Mouse (Mus musculus) urinary bladder, adult 2 months (tissue): ENCODE data around the gene Rcbtb2. TPM values are rescaled to one million over a fixed set of nuclear protein-coding genes. Genes with fewer than 3 reads are reported as not detected.
A peak's percentile ranks its signal among the peaks of the same experiment; 100 is the strongest.

Experiments
- DNase-seq: peaks from one replicate; pipeline ENCODE4 v3.0.0; 2022; ENCODE audit warnings: low spot score
- polyA plus RNA-seq: library from polyadenylated mRNA; depleted of rRNA; stranded (reverse); fragments of >200 nt; gene quantifications from 2 replicates; pipeline ENCODE4 v1.2.3, GENCODE M21; 2012

Rcbtb2 gene
- polyA plus RNA-seq, 1 experiment, result 47.1 TPM

GRCm38 (mm10) chr14:73209262-73209661, 86.4 kb downstream of the Rcbtb2 start:
- no peak for DNase-seq

GRCm38 (mm10) chr14:73210196-73210595, 87.4 kb downstream of the Rcbtb2 start:
- no peak for DNase-seq

- no peak for DNase-seq
These were observed 88.6 kb downstream of the Rcbtb2 start for GRCm38 (mm10) chr14:73211477-73211876.

- DNase-seq, result no peak
These were observed 94.2 kb downstream of the Rcbtb2 start for GRCm38 (mm10) chr14:73217062-73217461.

- no peak for DNase-seq
These were observed 99.6 kb downstream of the Rcbtb2 start for GRCm38 (mm10) chr14:73222316-73222970.

GRCm38 (mm10) chr14:73226346-73226745, 103.5 kb downstream of the Rcbtb2 start:
- DNase-seq, result no peak

GRCm38 (mm10) chr14:73226849-73227248, 104.0 kb downstream of the Rcbtb2 start:
- DNase-seq, result no peak

- no peak for DNase-seq
These were observed 108.6 kb downstream of the Rcbtb2 start for GRCm38 (mm10) chr14:73231286-73231982.

GRCm38 (mm10) chr14:73234468-73235031, 111.7 kb downstream of the Rcbtb2 start:
- DNase-seq, result no peak

- peak; percentile 30 for DNase-seq
These were observed 115.0 kb downstream of the Rcbtb2 start, which contains the start of gene Lpar6 for GRCm38 (mm10) chr14:73237848-73238321. Lpar6 (plus strand) TSS chr14:73237895.

GRCm38 (mm10) chr14:73238498-73239250, 115.8 kb downstream of the Rcbtb2 start:
- DNase-seq, result no peak

- DNase-seq, result no peak
These were observed 116.5 kb downstream of the Rcbtb2 start for GRCm38 (mm10) chr14:73239291-73239690.

- no peak for DNase-seq
These were observed 117.0 kb downstream of the Rcbtb2 start for GRCm38 (mm10) chr14:73239857-73240256.

- no peak for DNase-seq
These were observed 121.3 kb downstream of the Rcbtb2 start for GRCm38 (mm10) chr14:73244061-73244597.

- no peak for DNase-seq
These were observed 127.2 kb downstream of the Rcbtb2 start for GRCm38 (mm10) chr14:73250056-73250455.

GRCm38 (mm10) chr14:73252276-73252675, 129.4 kb downstream of the Rcbtb2 start:
- no peak for DNase-seq

GRCm38 (mm10) chr14:73253453-73254251, 130.8 kb downstream of the Rcbtb2 start:
- DNase-seq, result no peak

- DNase-seq, result no peak
These were observed 131.6 kb downstream of the Rcbtb2 start for GRCm38 (mm10) chr14:73254412-73254811.

GRCm38 (mm10) chr14:73255426-73255970, 132.7 kb downstream of the Rcbtb2 start:
- DNase-seq, result no peak

- DNase-seq, result no peak
These were observed 134.5 kb downstream of the Rcbtb2 start for GRCm38 (mm10) chr14:73257348-73257747.
